Mouse (Mus musculus) layer of hippocampus, adult 8-10 months (tissue): ENCODE results near the gene Hist1h4h. TPM values are rescaled to one million over a fixed set of nuclear protein-coding genes. Genes with fewer than 3 reads are reported as not detected.

Experiments used
- DNase-seq, 2 experiments: peaks; one replicate each; pipeline ENCODE4 v3.0.0; 2022; ENCODE audit warnings: low spot score in 2 of 2
- total RNA-seq, 4 experiments: library from RNA; stranded (reverse); gene quantifications; 2 replicates each; pipeline ENCODE4 v1.2.4; 2022

The Hist1h4h gene
- 100 to 1,000 TPM; 236 to 302 (median 261) TPM for total RNA-seq

DNA sequence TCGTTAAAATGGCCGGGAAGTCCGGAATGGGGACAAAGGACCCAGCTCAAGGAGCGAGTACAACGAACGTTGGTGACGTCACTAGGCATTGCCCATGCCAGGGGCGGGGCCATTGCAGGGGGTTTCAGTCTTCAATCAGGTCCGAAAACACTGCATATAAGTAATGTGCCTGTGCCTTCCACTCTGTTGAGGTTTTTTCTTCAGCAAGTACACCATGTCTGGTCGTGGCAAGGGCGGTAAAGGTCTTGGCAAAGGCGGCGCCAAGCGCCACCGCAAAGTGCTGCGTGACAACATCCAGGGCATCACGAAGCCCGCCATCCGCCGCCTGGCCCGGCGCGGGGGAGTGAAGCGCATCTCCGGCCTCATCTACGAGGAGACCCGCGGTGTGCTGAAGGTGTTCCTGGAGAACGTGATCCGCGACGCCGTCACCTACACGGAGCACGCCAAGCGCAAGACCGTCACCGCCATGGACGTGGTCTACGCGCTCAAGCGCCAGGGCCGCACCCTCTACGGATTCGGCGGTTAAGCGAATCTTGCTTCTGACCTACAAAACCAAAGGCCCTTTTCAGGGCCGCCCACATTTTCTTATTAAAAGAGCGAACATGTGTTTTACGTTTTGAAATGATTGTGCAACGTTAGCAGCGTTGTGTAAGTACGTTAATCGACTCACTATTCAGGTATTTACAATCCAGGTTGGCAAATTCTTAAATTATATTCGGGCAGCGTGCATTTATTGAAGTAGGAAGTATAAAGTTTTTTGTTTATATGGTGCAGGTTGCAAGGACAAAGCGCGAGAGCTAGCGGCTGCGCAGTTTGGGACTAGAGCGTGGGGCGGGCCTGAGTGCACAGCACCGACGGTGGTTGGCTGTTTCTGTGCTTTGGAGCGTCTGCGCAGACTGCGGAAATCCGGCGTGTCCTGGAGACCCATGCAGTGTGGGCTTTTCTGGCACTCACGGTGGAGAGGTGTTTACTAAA, at the start of gene Hist1h4h:
Hist1h4h (plus strand) TSS at position 150 of the 975 bp plus-strand sequence.
- DNase-seq: peak; percentile 97

- no peak for DNase-seq
Measured at GRCm38 (mm10) chr13:23483153-23483552, 47.7 kb upstream of the Hist1h4h start.

DNA sequence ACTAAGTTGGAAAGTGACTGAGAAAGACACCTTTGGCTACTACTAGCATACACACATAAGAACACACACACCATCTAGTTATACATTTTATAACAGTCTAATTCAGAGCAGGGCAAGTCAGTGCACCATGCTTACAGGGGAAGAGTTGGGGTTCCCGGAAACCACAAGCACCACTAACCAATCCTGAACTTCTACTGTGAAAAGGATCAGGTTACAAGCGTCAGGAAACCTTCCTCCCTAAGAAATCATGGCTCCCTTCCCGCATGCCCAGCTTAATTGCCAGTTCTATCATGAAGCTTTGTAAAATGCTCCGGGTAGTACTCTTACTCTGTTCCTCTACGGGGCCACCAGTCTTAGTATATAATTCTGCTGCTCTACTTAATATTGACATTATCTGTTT, 45.6 kb upstream of the Hist1h4h start:
- no peak for DNase-seq

GRCm38 (mm10) chr13:23488400-23489322, 42.2 kb upstream of the Hist1h4h start, which contains the start of gene Btn2a2:
TSS of gene Btn2a2 (minus strand) at chr13:23488857.
- peak; percentile 69 to 75 for DNase-seq

- no peak for DNase-seq
Measured at GRCm38 (mm10) chr13:23490863-23491262, 40.0 kb upstream of the Hist1h4h start.

- no peak for DNase-seq
Measured at GRCm38 (mm10) chr13:23491263-23491662, 39.6 kb upstream of the Hist1h4h start.

GRCm38 (mm10) chr13:23491990-23492389, 38.9 kb upstream of the Hist1h4h start:
- no peak for DNase-seq

GRCm38 (mm10) chr13:23495526-23495925, 35.3 kb upstream of the Hist1h4h start:
- no peak for DNase-seq

DNA sequence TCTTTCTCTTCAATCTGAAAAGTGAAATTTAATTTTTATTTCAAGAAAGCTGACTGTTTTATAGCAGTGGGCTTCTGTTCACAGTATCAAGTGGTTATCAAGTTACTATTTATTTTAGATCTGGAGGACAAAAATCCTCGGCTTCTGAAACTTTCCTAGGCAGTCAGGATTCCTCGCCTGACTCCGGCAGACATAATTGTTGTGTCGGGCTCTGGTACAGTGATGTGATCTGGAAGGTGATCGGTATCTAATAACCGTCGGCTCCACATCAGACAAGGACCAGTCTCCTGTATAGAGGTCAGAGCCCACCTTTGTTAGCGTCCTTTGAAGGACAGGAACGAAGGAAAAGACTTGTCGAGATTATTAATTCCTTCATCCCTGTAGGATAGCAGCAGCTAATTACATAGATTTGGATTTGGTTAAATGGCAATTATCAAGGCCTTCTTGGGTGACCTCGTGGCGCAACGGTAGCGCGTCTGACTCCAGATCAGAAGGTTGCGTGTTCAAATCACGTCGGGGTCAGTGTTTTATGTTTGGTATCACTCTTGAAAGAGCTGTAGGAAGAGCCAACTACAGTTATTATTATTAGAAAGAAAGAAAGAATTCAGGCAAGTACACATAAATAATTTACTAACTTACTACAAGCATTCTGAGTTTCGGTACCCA, 33.1 kb upstream of the Hist1h4h start:
- DNase-seq: peak in 1 of 2 experiments; percentile 70

- no peak for DNase-seq
Measured at GRCm38 (mm10) chr13:23498653-23499052, 32.2 kb upstream of the Hist1h4h start.

DNA sequence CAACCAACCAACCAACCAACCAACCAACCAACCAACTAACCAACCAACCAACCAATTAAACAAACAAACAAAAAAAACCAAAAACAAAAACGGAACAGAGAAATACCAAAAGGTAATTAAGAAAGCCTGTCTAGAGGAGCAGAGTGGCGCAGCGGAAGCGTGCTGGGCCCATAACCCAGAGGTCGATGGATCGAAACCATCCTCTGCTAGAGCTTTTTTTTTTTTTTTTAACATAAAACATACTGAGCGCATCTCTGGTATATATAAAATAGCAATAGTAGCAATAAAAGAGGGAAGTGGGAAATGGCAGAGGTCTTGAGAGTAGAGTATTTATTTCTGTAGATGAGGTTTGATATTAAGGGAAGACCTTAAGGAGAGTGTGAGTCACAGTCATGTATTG, 30.9 kb upstream of the Hist1h4h start:
- DNase-seq: no peak

GRCm38 (mm10) chr13:23500424-23501200, 30.2 kb upstream of the Hist1h4h start:
- DNase-seq: peak in 1 of 2 experiments; percentile 82

- no peak for DNase-seq
Measured at GRCm38 (mm10) chr13:23501511-23501910, 29.3 kb upstream of the Hist1h4h start.

DNA sequence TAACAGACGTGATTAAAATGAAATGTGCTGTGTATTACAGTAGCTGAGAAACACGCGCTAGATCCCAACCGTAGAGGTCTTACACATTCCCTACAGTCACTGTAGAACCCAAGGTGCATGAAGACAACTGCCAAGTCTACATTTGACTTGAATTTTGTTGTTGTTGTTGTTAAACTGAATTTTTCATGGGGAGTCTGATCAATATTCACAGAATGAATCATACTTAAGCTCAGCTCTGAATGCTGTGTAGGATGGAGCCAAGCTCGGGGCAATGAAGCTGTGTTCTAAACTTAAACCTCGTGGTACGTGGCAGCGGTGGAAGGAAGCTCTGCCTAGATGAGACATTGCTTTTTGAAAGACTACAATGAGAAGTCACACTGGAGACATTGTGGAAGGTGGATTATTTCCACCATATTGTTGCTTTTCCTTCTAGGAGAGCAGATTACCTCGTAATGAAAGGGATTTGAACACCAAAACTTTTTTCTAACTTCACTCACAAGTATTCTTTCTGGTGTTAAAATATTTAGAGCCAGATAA, 28.8 kb upstream of the Hist1h4h start:
- no peak for DNase-seq

DNA sequence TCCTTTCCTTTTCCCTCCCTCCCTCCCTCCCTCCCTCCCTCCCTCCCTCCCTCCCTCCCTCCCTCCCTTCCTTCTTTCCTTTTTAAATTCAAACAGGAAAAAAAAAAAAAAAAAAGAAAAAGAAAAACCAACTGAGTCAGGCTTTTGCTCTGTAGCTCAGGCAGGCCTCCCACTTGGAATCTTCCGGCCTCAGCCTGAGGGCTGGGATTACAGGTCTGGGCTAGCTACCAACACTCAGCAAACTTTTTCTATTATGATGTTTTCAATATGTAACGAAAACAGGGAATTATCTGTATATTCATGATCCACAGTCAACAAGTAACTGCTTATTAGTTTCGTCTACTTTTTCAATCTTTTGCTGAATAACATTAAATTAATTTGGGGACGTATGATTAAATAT, 27.9 kb upstream of the Hist1h4h start:
- DNase-seq: no peak

GRCm38 (mm10) chr13:23503797-23504196, 27.1 kb upstream of the Hist1h4h start:
- DNase-seq: peak in 1 of 2 experiments; percentile 65

DNA sequence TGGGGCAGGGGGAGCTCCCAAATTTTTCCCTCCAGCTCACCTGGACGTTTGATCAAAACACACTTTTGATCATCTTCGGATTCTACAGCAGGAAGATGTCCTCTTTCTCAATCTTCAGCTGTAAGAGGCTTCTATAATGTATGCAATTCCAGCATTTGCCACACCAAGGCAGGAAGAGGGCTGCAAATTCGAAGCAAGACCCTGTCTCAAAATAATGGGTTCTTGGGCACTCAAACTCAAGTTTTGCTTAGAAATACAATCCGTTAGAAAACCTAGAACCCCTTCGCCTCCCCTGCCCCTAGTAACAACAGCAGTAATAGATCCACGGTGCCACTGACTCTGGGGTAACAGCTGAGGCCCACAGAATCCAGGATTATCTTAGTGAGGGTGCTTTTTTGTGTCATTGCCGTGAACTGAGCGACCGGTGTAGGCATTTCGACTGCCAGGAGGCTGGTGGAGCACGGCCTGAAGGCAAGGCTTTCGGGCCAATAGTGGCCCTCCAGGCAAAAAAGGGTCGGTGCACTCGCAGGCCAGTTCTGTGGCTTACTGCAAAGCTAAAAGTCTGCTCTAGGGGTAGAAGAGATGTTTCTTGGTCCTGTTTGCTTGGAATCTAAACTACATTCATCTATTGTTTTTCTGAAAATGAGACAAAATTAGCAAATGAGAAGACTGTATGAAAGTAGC, 25.0 kb upstream of the Hist1h4h start:
- DNase-seq: no peak

DNA sequence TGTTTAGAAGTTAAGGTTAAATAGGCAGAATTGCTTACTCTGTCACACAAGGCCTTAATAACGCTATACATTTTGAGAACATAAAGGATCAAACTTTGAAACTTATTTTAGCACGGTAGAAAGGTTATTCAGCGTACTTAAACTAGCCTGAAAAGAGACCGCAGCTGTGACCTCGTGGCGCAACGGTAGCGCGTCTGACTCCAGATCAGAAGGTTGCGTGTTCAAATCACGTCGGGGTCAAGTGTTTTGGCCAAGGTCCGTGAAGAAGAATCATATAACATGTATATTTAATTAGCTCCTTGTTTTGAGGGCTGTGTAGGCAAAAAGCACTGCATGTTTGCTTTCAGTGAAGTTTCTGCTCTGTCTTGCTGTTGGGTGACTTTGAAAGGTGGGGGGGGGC, 24.5 kb upstream of the Hist1h4h start:
- no peak for DNase-seq

- no peak for DNase-seq
Measured at GRCm38 (mm10) chr13:23506819-23507515, 23.9 kb upstream of the Hist1h4h start.
